Mouse (Mus musculus) CH12.LX (cell line): ENCODE results near the gene Fermt2. TPM values are rescaled to one million over a fixed set of nuclear protein-coding genes. Genes with fewer than 3 reads are reported as not detected.

Experiments used
- DNase-seq: peaks from one replicate; pipeline ENCODE4 v3.0.0-alpha.2; 2013; ENCODE audit errors: extremely low read depth
- H3K27ac ChIP-seq: 2 replicates; pipeline ENCODE4 v1.5.1; 2012; ENCODE audit warnings: low read depth, mild to moderate bottlenecking, control low read depth, moderate library complexity; ENCODE audit not compliant: insufficient read depth
- H3K27me3 ChIP-seq: replicated peaks from 2 replicates; pipeline ENCODE3; 2012; ENCODE audit warnings: inconsistent platforms
- H3K36me3 ChIP-seq, 2 experiments: replicated peaks in 1 of 2; 2 replicates each; pipeline versions ENCODE3 to v1.6.1; 2012; ENCODE audit warnings: inconsistent platforms in 1 of 2, low read length in 1 of 2, mild to moderate bottlenecking in 1 of 2, mixed read lengths in 1 of 2, moderate library complexity in 1 of 2; ENCODE audit not compliant: control insufficient read depth in 1 of 2, insufficient read depth in 1 of 2
- H3K4me1 ChIP-seq, 2 experiments: 2 replicates each; pipeline ENCODE4 v1.6.1; 2012; ENCODE audit warnings: inconsistent platforms in 1 of 2, moderate library complexity in 1 of 2; ENCODE audit not compliant: insufficient read depth in 2 of 2, control insufficient read depth in 1 of 2
- H3K4me2 ChIP-seq: 2 replicates; pipeline ENCODE4 v1.6.1; 2012; ENCODE audit warnings: low read depth, mild to moderate bottlenecking, control low read depth; ENCODE audit not compliant: poor library complexity, insufficient read depth, severe bottlenecking
- H3K4me3 ChIP-seq, 3 experiments: fragments of 150-350 bp in 1 of 3; sonication (generic) in 1 of 3; replicated peaks in 1 of 3; 2 replicates each; pipeline versions ENCODE3 to v1.5.1; 2011 to 2012; ENCODE audit warnings: low read depth in 2 of 3, low read length in 2 of 3, mild to moderate bottlenecking in 2 of 3, moderate library complexity in 2 of 3, control low read depth in 1 of 3, improper control_type of control experiment in 1 of 3, inconsistent platforms in 1 of 3, mixed read lengths in 1 of 3; ENCODE audit not compliant: poor library complexity in 1 of 3
- H3K79me2 ChIP-seq: replicated peaks from 2 replicates; pipeline ENCODE4 v1.6.1; 2012; ENCODE audit warnings: mild to moderate bottlenecking, moderate library complexity; ENCODE audit not compliant: control insufficient read depth, poor library complexity, insufficient read depth, severe bottlenecking; ENCODE audit errors: extremely low read depth
- H3K9ac ChIP-seq: 2 replicates; pipeline ENCODE4 v1.6.1; 2012; ENCODE audit warnings: low read depth, mild to moderate bottlenecking, control low read depth, moderate library complexity; ENCODE audit not compliant: insufficient read depth
- H3K9me3 ChIP-seq: replicated peaks from 2 replicates; pipeline ENCODE3; 2012; ENCODE audit warnings: low read length, inconsistent platforms, mixed read lengths
- BHLHE40 ChIP-seq: IDR thresholded peaks from 2 replicates; pipeline ENCODE4 v1.6.1; 2011; ENCODE audit warnings: mild to moderate bottlenecking, low read depth, low read length, improper control_type of control experiment
- CHD1 ChIP-seq: IDR thresholded peaks from 2 replicates; pipeline ENCODE4 v1.6.1; 2012; ENCODE audit warnings: low read depth, low read length, improper control_type of control experiment, inconsistent platforms
- CHD2 ChIP-seq: IDR thresholded peaks from 2 replicates; pipeline ENCODE4 v1.6.1; 2011; ENCODE audit warnings: low read length, improper control_type of control experiment
- E2F4 ChIP-seq: IDR thresholded peaks from 2 replicates; pipeline ENCODE4 v1.6.1; 2011; ENCODE audit warnings: low read depth, low read length, improper control_type of control experiment; ENCODE audit not compliant: insufficient replicate concordance
- ELF1 ChIP-seq: IDR thresholded peaks from 2 replicates; pipeline ENCODE4 v1.6.1; 2014; ENCODE audit warnings: low read depth, mild to moderate bottlenecking, inconsistent platforms, low read length, improper control_type of control experiment
- EP300 ChIP-seq: IDR thresholded peaks from 2 replicates; pipeline ENCODE4 v1.6.1; 2011; ENCODE audit warnings: low read length, improper control_type of control experiment
- ETS1 ChIP-seq: conservative IDR thresholded peaks from 2 replicates; pipeline ENCODE4 v1.6.1; 2012; ENCODE audit warnings: low read depth, mild to moderate bottlenecking, inconsistent platforms, low read length, improper control_type of control experiment, moderate library complexity
- GABPA ChIP-seq: IDR thresholded peaks from 2 replicates; pipeline ENCODE4 v1.6.1; 2012; ENCODE audit warnings: low read depth, low read length, improper control_type of control experiment, inconsistent platforms; ENCODE audit not compliant: insufficient replicate concordance
- HCFC1 ChIP-seq: IDR thresholded peaks from 2 replicates; pipeline ENCODE4 v1.6.1; 2012; ENCODE audit warnings: low read depth, mild to moderate bottlenecking, inconsistent platforms, low read length, improper control_type of control experiment
- JUN ChIP-seq: IDR thresholded peaks from 2 replicates; pipeline ENCODE4 v1.6.1; 2011; ENCODE audit warnings: low read depth, mild to moderate bottlenecking, low read length, improper control_type of control experiment, moderate library complexity; ENCODE audit not compliant: insufficient read depth
- JUND ChIP-seq: conservative IDR thresholded peaks from 2 replicates; pipeline ENCODE4 v1.6.1; 2011; ENCODE audit warnings: low read depth, low read length, improper control_type of control experiment
- KAT2A ChIP-seq: IDR thresholded peaks from 2 replicates; pipeline ENCODE4 v1.6.1; 2012; ENCODE audit warnings: low read length, improper control_type of control experiment, inconsistent platforms; ENCODE audit not compliant: insufficient replicate concordance
- MAZ ChIP-seq: IDR thresholded peaks from 2 replicates; pipeline ENCODE4 v1.6.1; 2012; ENCODE audit warnings: low read depth, mild to moderate bottlenecking, inconsistent platforms, low read length, improper control_type of control experiment, moderate library complexity
- MEF2A ChIP-seq: IDR thresholded peaks from 2 replicates; pipeline ENCODE4 v1.6.1; 2014; ENCODE audit warnings: low read depth, mild to moderate bottlenecking, inconsistent platforms, low read length, improper control_type of control experiment, borderline replicate concordance
- MXI1 ChIP-seq: IDR thresholded peaks from 2 replicates; pipeline ENCODE4 v1.6.1; 2011; ENCODE audit warnings: mild to moderate bottlenecking, low read depth, low read length, improper control_type of control experiment
- MYC ChIP-seq: IDR thresholded peaks from 2 replicates; pipeline ENCODE4 v1.6.1; 2011; ENCODE audit warnings: low read depth, mild to moderate bottlenecking, improper control_type of control experiment, low read length
- NELFE ChIP-seq: IDR thresholded peaks from 2 replicates; pipeline ENCODE4 v1.6.1; 2011; ENCODE audit warnings: low read depth, low read length, improper control_type of control experiment
- PAX5 ChIP-seq: IDR thresholded peaks from 2 replicates; pipeline ENCODE4 v1.6.1; 2012; ENCODE audit warnings: low read length, inconsistent platforms, mixed read lengths
- POLR2A ChIP-seq: IDR thresholded peaks from 2 replicates; pipeline ENCODE4 v1.6.1; 2011; ENCODE audit warnings: low read depth, mild to moderate bottlenecking, improper control_type of control experiment, low read length
- POLR2AphosphoS2 ChIP-seq: IDR thresholded peaks from 2 replicates; pipeline ENCODE4 v1.6.1; 2011; ENCODE audit warnings: low read depth, low read length, improper control_type of control experiment
- RCOR1 ChIP-seq: conservative IDR thresholded peaks from 2 replicates; pipeline ENCODE4 v1.6.1; 2012; ENCODE audit warnings: low read depth, mild to moderate bottlenecking, inconsistent platforms, low read length, improper control_type of control experiment
- TBP ChIP-seq: conservative IDR thresholded peaks from 2 replicates; pipeline ENCODE4 v1.6.1; 2011; ENCODE audit warnings: low read depth, low read length, improper control_type of control experiment
- UBTF ChIP-seq: IDR thresholded peaks from 2 replicates; pipeline ENCODE4 v1.6.1; 2012; ENCODE audit warnings: low read depth, mild to moderate bottlenecking, inconsistent platforms, low read length, improper control_type of control experiment, moderate library complexity
- USF1 ChIP-seq: IDR thresholded peaks from 2 replicates; pipeline ENCODE4 v1.6.1; 2014; ENCODE audit warnings: low read depth, mild to moderate bottlenecking, inconsistent platforms, low read length, improper control_type of control experiment
- USF2 ChIP-seq: conservative IDR thresholded peaks from 2 replicates; pipeline ENCODE4 v1.6.1; 2011; ENCODE audit warnings: low read depth, low read length, improper control_type of control experiment
- ZC3H11A ChIP-seq: IDR thresholded peaks from 2 replicates; pipeline ENCODE4 v1.6.1; 2012; ENCODE audit warnings: low read depth, mild to moderate bottlenecking, inconsistent platforms, low read length, improper control_type of control experiment
- ZKSCAN1 ChIP-seq: IDR thresholded peaks from 2 replicates; pipeline ENCODE4 v1.6.1; 2012; ENCODE audit warnings: low read depth, inconsistent platforms, low read length, improper control_type of control experiment, borderline replicate concordance
- ZMIZ1 ChIP-seq: IDR thresholded peaks from 2 replicates; pipeline ENCODE4 v1.6.1; 2012; ENCODE audit warnings: low read depth, mild to moderate bottlenecking, inconsistent platforms, low read length, improper control_type of control experiment
- ZNF384 ChIP-seq: IDR thresholded peaks from 2 replicates; pipeline ENCODE4 v1.6.1; 2012; ENCODE audit warnings: low read depth, low read length, improper control_type of control experiment, inconsistent platforms
- dilution Hi-C: fragments of 300-500 bp; cut with MboI; formaldehyde crosslinking; loops from 2 replicates; pipeline ENCODE4 v1.14.3; 2020; ENCODE audit warnings: low sequenced_read_pairs; ENCODE audit not compliant: extremely low pct_unique_long_range_greater_than_20kb, extremely low pct_ligation_motif_present
- in situ Hi-C: fragments of 300-500 bp; cut with MboI; formaldehyde crosslinking; loops from 3 replicates; pipeline ENCODE4 v1.14.3; 2019; ENCODE audit warnings: low sequenced_read_pairs, low pct_ligation_motif_present, low pct_unique_long_range_greater_than_20kb, mixed read lengths
- polyA plus RNA-seq: library from polyadenylated mRNA; unstranded; fragments of >175 nt; gene quantifications from 2 replicates; pipeline ENCODE4 v1.2.1, GENCODE M21; 2012; ENCODE audit warnings: low read depth; ENCODE audit not compliant: insufficient read length
- total RNA-seq, 2 experiments: library from RNA; depleted of rRNA; stranded (reverse); fragments of 300-350 nt in 1 of 2; fragments of >200 nt in 1 of 2; gene quantifications; 2 replicates each; pipeline ENCODE4 v1.2.3; 2012 to 2014

The Fermt2 gene
- total and polyA plus RNA-seq, 3 experiments, result 0.41 TPM; not detected in 2

DNA sequence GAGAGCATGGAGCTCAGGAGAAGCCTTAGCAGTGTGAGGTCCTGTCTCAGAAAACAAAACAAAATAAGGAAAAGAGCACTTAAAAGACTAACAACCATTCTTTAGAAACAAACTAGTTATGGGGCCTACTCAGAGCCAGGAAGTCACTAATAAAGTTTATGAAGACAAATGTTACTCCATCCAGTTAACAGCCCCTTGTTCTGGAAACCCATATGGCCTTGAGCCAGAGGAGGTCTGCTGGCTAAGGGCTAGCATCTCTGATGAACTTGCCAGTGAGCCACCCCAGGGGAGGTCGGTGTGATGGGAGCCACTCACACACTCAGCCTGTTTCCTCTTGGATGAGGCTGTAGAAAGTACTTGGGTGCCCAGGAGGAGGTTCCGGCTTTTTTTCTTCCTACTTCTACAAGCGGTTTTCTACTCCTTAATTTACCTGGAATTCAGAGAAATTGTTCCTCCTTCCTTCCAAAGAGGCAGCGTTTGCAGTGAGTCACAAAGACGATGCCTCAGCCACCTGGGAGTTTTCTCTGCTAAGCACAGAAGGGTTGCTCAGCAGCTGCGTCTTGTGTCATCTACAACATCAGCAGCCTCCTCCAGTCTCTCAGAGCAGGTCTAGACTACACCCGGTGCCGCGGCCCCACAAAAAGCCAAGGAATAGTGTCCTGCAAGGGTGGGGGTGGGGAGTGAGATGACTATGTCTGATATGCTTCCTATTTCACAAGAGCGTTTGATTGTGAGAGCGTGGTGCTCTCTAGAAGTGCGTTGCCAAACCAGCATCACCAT lies 86.9 kb downstream of the Fermt2 start:
- H3K9me3 ChIP-seq, result no peaks in the 10 kb centered on the region
- dilution Hi-C loops, result no loop called here
- DNase-seq, result no peak
- in situ Hi-C loops, result no loop called here
- H3K4me2 ChIP-seq, result no peak overlapping the region
- no peak overlapping the region for H3K27ac ChIP-seq
- TF ChIP-seq ZNF384, result no peak
- no peak for TF ChIP-seq MXI1
- no peak for TF ChIP-seq GABPA
- no peak for TF ChIP-seq HCFC1
- TF ChIP-seq CHD1, result no peak
- TF ChIP-seq MAZ, result no peak
- TF ChIP-seq KAT2A, result no peak
- no peak for TF ChIP-seq CHD2
- TF ChIP-seq TBP, result no peak
- no peak for TF ChIP-seq USF1
- no peak for TF ChIP-seq ZC3H11A
- TF ChIP-seq POLR2A, result no peak
- TF ChIP-seq UBTF, result no peak
- no peak for TF ChIP-seq BHLHE40
- no peak for TF ChIP-seq E2F4
- no peak for TF ChIP-seq ETS1
- no peak for TF ChIP-seq ZKSCAN1
- no peak for TF ChIP-seq NELFE
- no peaks in the 10 kb centered on the region; a peak in 1 of 4 replicates for H3K4me1 ChIP-seq
- H3K4me3 ChIP-seq, result no peak overlapping the region
- H3K79me2 ChIP-seq, result no peaks in the 10 kb centered on the region
- no peaks in the 10 kb centered on the region for H3K36me3 ChIP-seq
- no peak overlapping the region for H3K9ac ChIP-seq
- H3K27me3 ChIP-seq, result no peaks in the 10 kb centered on the region

- no peak overlapping the region for H3K4me3 ChIP-seq
- no peaks in the 10 kb centered on the region for H3K36me3 ChIP-seq
- H3K4me2 ChIP-seq, result no peak overlapping the region
- H3K9me3 ChIP-seq, result no peaks in the 10 kb centered on the region
- H3K4me1 ChIP-seq, result no peaks in the 10 kb centered on the region; a peak in 1 of 4 replicates
- no peak overlapping the region for H3K9ac ChIP-seq
- H3K79me2 ChIP-seq, result no peaks in the 10 kb centered on the region
- TF ChIP-seq USF2 (no peak), TBP (no peak), E2F4 (no peak), POLR2AphosphoS2 (no peak), MXI1 (no peak), ZNF384 (no peak), ZMIZ1 (no peak), MAZ (no peak), JUND (no peak), JUN (no peak), EP300 (no peak), BHLHE40 (no peak), MEF2A (no peak), PAX5 (no peak), MYC (no peak), ELF1 (no peak), RCOR1 (no peak)
- H3K27me3 ChIP-seq, result no peaks in the 10 kb centered on the region
- in situ Hi-C loops, result no loop called here
- dilution Hi-C loops, result no loop called here
- H3K27ac ChIP-seq, result no peak overlapping the region
- DNase-seq, result no peak
Observed at GRCm38 (mm10) chr14:45441291-45441690, 88.6 kb downstream of the Fermt2 start.
